Mouse (Mus musculus) cerebellum, adult 9-10 months (tissue): Measurements from ENCODE around the gene Rnf169.

Source experiments
- DNase-seq: peaks from one replicate; pipeline ENCODE4 v3.0.0; 2022

The Rnf169 gene

GRCm38 (mm10) chr7:99944520-99944919 is 35.7 kb downstream of the Rnf169 start:
- no peak for DNase-seq

GRCm38 (mm10) chr7:99940669-99941068 is 39.6 kb downstream of the Rnf169 start:
- DNase-seq, result no peak

- DNase-seq, result no peak
Measured at GRCm38 (mm10) chr7:99935758-99936157, 44.5 kb downstream of the Rnf169 start.

- peak; percentile 81 for DNase-seq
Measured at GRCm38 (mm10) chr7:99926916-99927714, 53.1 kb downstream of the Rnf169 start.

GRCm38 (mm10) chr7:99920416-99920815 is 59.8 kb downstream of the Rnf169 start:
- no peak for DNase-seq

GRCm38 (mm10) chr7:99919971-99920370 is 60.3 kb downstream of the Rnf169 start:
- no peak for DNase-seq

- DNase-seq, result peak; percentile 31
Measured at GRCm38 (mm10) chr7:99919164-99919563, 61.1 kb downstream of the Rnf169 start.

- DNase-seq, result peak; percentile 50
Measured at GRCm38 (mm10) chr7:99917320-99917844, 62.9 kb downstream of the Rnf169 start.

GRCm38 (mm10) chr7:99916741-99917319 is 63.4 kb downstream of the Rnf169 start:
- DNase-seq, result peak; percentile 51

- no peak for DNase-seq
Measured at GRCm38 (mm10) chr7:99915511-99915910, 64.7 kb downstream of the Rnf169 start.

GRCm38 (mm10) chr7:99914316-99914715 is 65.9 kb downstream of the Rnf169 start:
- no peak for DNase-seq

GRCm38 (mm10) chr7:99911038-99911437 is 69.2 kb downstream of the Rnf169 start:
- no peak for DNase-seq

GRCm38 (mm10) chr7:99907463-99907862 is 72.8 kb downstream of the Rnf169 start:
- DNase-seq, result no peak

GRCm38 (mm10) chr7:99906346-99906745 is 73.9 kb downstream of the Rnf169 start:
- no peak for DNase-seq

- no peak for DNase-seq
Measured at GRCm38 (mm10) chr7:99904421-99905005, 75.7 kb downstream of the Rnf169 start.

GRCm38 (mm10) chr7:99902918-99903665 is 77.2 kb downstream of the Rnf169 start:
- DNase-seq, result no peak

- DNase-seq, result no peak
Measured at GRCm38 (mm10) chr7:99902208-99902607, 78.0 kb downstream of the Rnf169 start.

GRCm38 (mm10) chr7:99896905-99897304 is 83.3 kb downstream of the Rnf169 start:
- DNase-seq, result no peak

- no peak for DNase-seq
Measured at GRCm38 (mm10) chr7:99894478-99894877, 85.8 kb downstream of the Rnf169 start.

- no peak for DNase-seq
Measured at GRCm38 (mm10) chr7:99893967-99894366, 86.3 kb downstream of the Rnf169 start.

- DNase-seq, result no peak
Measured at GRCm38 (mm10) chr7:99892351-99892750, 87.9 kb downstream of the Rnf169 start.

GRCm38 (mm10) chr7:99891471-99891870 is 88.8 kb downstream of the Rnf169 start:
- no peak for DNase-seq

- no peak for DNase-seq
Measured at GRCm38 (mm10) chr7:99890168-99890755, 90.0 kb downstream of the Rnf169 start.
